Mouse (Mus musculus): Measurements from ENCODE around the gene Hbb-bh1. TPM values are rescaled to one million over a fixed set of nuclear protein-coding genes. Genes with fewer than 3 reads are reported as not detected.

The Hbb-bh1 gene
- total and polyA plus RNA-seq, 2 experiments from 2014 or later = not detected

- Histone ChIP-seq H3K4me3 (ENCODE audit: low read depth, low read length) (no peak overlapping the region), H3K36me3 (ENCODE audit: insufficient read depth) (no peaks in the 10 kb centered on the region), H3K9me3 (ENCODE audit: low read length) (no peaks in the 10 kb centered on the region), H3K27ac (ENCODE audit: low read depth, low read length) (no peak overlapping the region), H3K9ac (no peak overlapping the region), H3K4me2 (ENCODE audit: low read depth) (no peak overlapping the region), H3K4me1 (ENCODE audit: insufficient read depth) (no peaks in the 10 kb centered on the region), H3K27me3 (ENCODE audit: insufficient read depth, low read length) (no peaks in the 10 kb centered on the region)
- no peak for DNase-seq
- no peak for TF ChIP-seq CTCF (IDR thresholded peaks at IDR 0.05; ENCODE audit: low read depth)
- 22% methylated on average over 4 of the region's 4 CpGs for WGBS
- ATAC-seq = no peak
Observed at GRCm38 (mm10) chr7:103792669-103793388, 50.1 kb downstream of the Hbb-bh1 start.

- H3K9ac ChIP-seq = no peak within 1 kb of the TSS
- no peaks in the 10 kb centered on the region for H3K9me3 ChIP-seq (ENCODE audit: low read length)
- no peaks in the 10 kb centered on the region for H3K36me3 ChIP-seq (ENCODE audit: insufficient read depth)
- ATAC-seq = no peak
- 78% methylated on average over 3 of the region's 3 CpGs for WGBS
- no peaks in the 10 kb centered on the region for H3K27me3 ChIP-seq (ENCODE audit: insufficient read depth, low read length)
- H3K4me2 ChIP-seq (ENCODE audit: low read depth) = no peak within 1 kb of the TSS
- no peak for DNase-seq
- H3K27ac ChIP-seq (ENCODE audit: low read depth, low read length) = no peak within 1 kb of the TSS
- H3K4me3 ChIP-seq (ENCODE audit: low read depth, low read length) = no peak within 1 kb of the TSS
- H3K4me1 ChIP-seq (ENCODE audit: insufficient read depth) = no peaks in the 10 kb centered on the region
- TF ChIP-seq CTCF (IDR thresholded peaks at IDR 0.05; ENCODE audit: low read depth) = no peak
Observed at GRCm38 (mm10) chr7:103791721-103792120, 51.2 kb downstream of the Hbb-bh1 start, which contains the start of gene Olfr67. Gene Olfr67 (minus strand): TSS chr7:103791821.

Other genes with a start within 250 kb of the Hbb-bh1 start
Only the 30 nearest of the 32 such genes appear.
- not detected in 2 replicates for gene Olfr620, start 230.6 kb downstream of the Hbb-bh1 start, total RNA-seq (2014; rRNA removed)
- not detected in 2 replicates for gene Olfr620, start 230.6 kb downstream of the Hbb-bh1 start, polyA plus RNA-seq (2015; fragmentation: Nextera tagmentation; extraction: Ambion mirVana)
- gene Olfr622, start 200.5 kb downstream of the Hbb-bh1 start, total RNA-seq (2014; rRNA removed) = not detected in 2 replicates
- not detected in 2 replicates for gene Olfr622, start 200.5 kb downstream of the Hbb-bh1 start, polyA plus RNA-seq (2015; fragmentation: Nextera tagmentation; extraction: Ambion mirVana)
- gene Olfr623, start 179.5 kb downstream of the Hbb-bh1 start, total RNA-seq (2014; rRNA removed) = not detected in 2 replicates
- gene Olfr623, start 179.5 kb downstream of the Hbb-bh1 start, polyA plus RNA-seq (2015; fragmentation: Nextera tagmentation; extraction: Ambion mirVana) = not detected in 2 replicates
- not detected in 2 replicates for gene Olfr624, start 172.0 kb downstream of the Hbb-bh1 start, total RNA-seq (2014; rRNA removed)
- gene Olfr624, start 172.0 kb downstream of the Hbb-bh1 start, polyA plus RNA-seq (2015; fragmentation: Nextera tagmentation; extraction: Ambion mirVana) = not detected in 2 replicates
- gene Olfr625-ps1, start 160.4 kb downstream of the Hbb-bh1 start, total RNA-seq (2014; rRNA removed) = not detected in 2 replicates
- gene Olfr625-ps1, start 160.4 kb downstream of the Hbb-bh1 start, polyA plus RNA-seq (2015; fragmentation: Nextera tagmentation; extraction: Ambion mirVana) = not detected in 2 replicates
- not detected in 2 replicates for gene Olfr243, start 128.5 kb downstream of the Hbb-bh1 start, total RNA-seq (2014; rRNA removed)
- not detected in 2 replicates for gene Olfr243, start 128.5 kb downstream of the Hbb-bh1 start, polyA plus RNA-seq (2015; fragmentation: Nextera tagmentation; extraction: Ambion mirVana)
- not detected in 2 replicates for gene Olfr628, start 112.8 kb downstream of the Hbb-bh1 start, total RNA-seq (2014; rRNA removed)
- gene Olfr628, start 112.8 kb downstream of the Hbb-bh1 start, polyA plus RNA-seq (2015; fragmentation: Nextera tagmentation; extraction: Ambion mirVana) = not detected in 2 replicates
- gene Olfr629, start 98.2 kb downstream of the Hbb-bh1 start, total RNA-seq (2014; rRNA removed) = not detected in 2 replicates
- not detected in 2 replicates for gene Olfr629, start 98.2 kb downstream of the Hbb-bh1 start, polyA plus RNA-seq (2015; fragmentation: Nextera tagmentation; extraction: Ambion mirVana)
- not detected in 2 replicates for gene Olfr630, start 85.8 kb downstream of the Hbb-bh1 start, total RNA-seq (2014; rRNA removed)
- not detected in 2 replicates for gene Olfr630, start 85.8 kb downstream of the Hbb-bh1 start, polyA plus RNA-seq (2015; fragmentation: Nextera tagmentation; extraction: Ambion mirVana)
- not detected in 2 replicates for gene Olfr69, start 71.6 kb downstream of the Hbb-bh1 start, total RNA-seq (2014; rRNA removed)
- gene Olfr69, start 71.6 kb downstream of the Hbb-bh1 start, polyA plus RNA-seq (2015; fragmentation: Nextera tagmentation; extraction: Ambion mirVana) = not detected in 2 replicates
- gene Olfr68, start 63.5 kb downstream of the Hbb-bh1 start, total RNA-seq (2014; rRNA removed) = not detected in 2 replicates
- not detected in 2 replicates for gene Olfr68, start 63.5 kb downstream of the Hbb-bh1 start, polyA plus RNA-seq (2015; fragmentation: Nextera tagmentation; extraction: Ambion mirVana)
- not detected in 2 replicates for gene Olfr67, start 51.3 kb downstream of the Hbb-bh1 start, total RNA-seq (2014; rRNA removed)
- gene Olfr67, start 51.3 kb downstream of the Hbb-bh1 start, polyA plus RNA-seq (2015; fragmentation: Nextera tagmentation; extraction: Ambion mirVana) = not detected in 2 replicates
- 105 and 224 TPM in 2 replicates for gene Hbb-bt, start 29.2 kb downstream of the Hbb-bh1 start, total RNA-seq (2014; rRNA removed)
- gene Hbb-bt, start 29.2 kb downstream of the Hbb-bh1 start, polyA plus RNA-seq (2015; fragmentation: Nextera tagmentation; extraction: Ambion mirVana) = 190 and 259 TPM in 2 replicates
- 815 and 1,167 TPM in 2 replicates for gene Hbb-bs, start 15.1 kb downstream of the Hbb-bh1 start, total RNA-seq (2014; rRNA removed)
- 757 and 1,200 TPM in 2 replicates for gene Hbb-bs, start 15.1 kb downstream of the Hbb-bh1 start, polyA plus RNA-seq (2015; fragmentation: Nextera tagmentation; extraction: Ambion mirVana)
- not detected in 2 replicates for gene Hbb-bh2, start 2.6 kb downstream of the Hbb-bh1 start, total RNA-seq (2014; rRNA removed)
- gene Hbb-bh2, start 2.6 kb downstream of the Hbb-bh1 start, polyA plus RNA-seq (2015; fragmentation: Nextera tagmentation; extraction: Ambion mirVana) = not detected in 2 replicates
- 1.0 TPM in 1 of 2 replicates, not detected in the other for gene Hbb-y, start 10.1 kb upstream of the Hbb-bh1 start, total RNA-seq (2014; rRNA removed)
- 0.87 and 1.3 TPM in 2 replicates for gene Hbb-y, start 10.1 kb upstream of the Hbb-bh1 start, polyA plus RNA-seq (2015; fragmentation: Nextera tagmentation; extraction: Ambion mirVana)
- gene Olfr66, start 43.1 kb upstream of the Hbb-bh1 start, total RNA-seq (2014; rRNA removed) = not detected in 2 replicates
- not detected in 2 replicates for gene Olfr66, start 43.1 kb upstream of the Hbb-bh1 start, polyA plus RNA-seq (2015; fragmentation: Nextera tagmentation; extraction: Ambion mirVana)
- gene Olfr64, start 51.3 kb upstream of the Hbb-bh1 start, total RNA-seq (2014; rRNA removed) = not detected in 2 replicates
- not detected in 2 replicates for gene Olfr64, start 51.3 kb upstream of the Hbb-bh1 start, polyA plus RNA-seq (2015; fragmentation: Nextera tagmentation; extraction: Ambion mirVana)
- not detected in 2 replicates for gene Olfr65, start 60.3 kb upstream of the Hbb-bh1 start, total RNA-seq (2014; rRNA removed)
- not detected in 2 replicates for gene Olfr65, start 60.3 kb upstream of the Hbb-bh1 start, polyA plus RNA-seq (2015; fragmentation: Nextera tagmentation; extraction: Ambion mirVana)
- not detected in 2 replicates for gene Olfr631, start 85.7 kb upstream of the Hbb-bh1 start, total RNA-seq (2014; rRNA removed)
- not detected in 2 replicates for gene Olfr631, start 85.7 kb upstream of the Hbb-bh1 start, polyA plus RNA-seq (2015; fragmentation: Nextera tagmentation; extraction: Ambion mirVana)
- not detected in 2 replicates for gene Olfr632, start 91.2 kb upstream of the Hbb-bh1 start, total RNA-seq (2014; rRNA removed)
- not detected in 2 replicates for gene Olfr632, start 91.2 kb upstream of the Hbb-bh1 start, polyA plus RNA-seq (2015; fragmentation: Nextera tagmentation; extraction: Ambion mirVana)
- not detected in 2 replicates for gene Olfr633, start 101.3 kb upstream of the Hbb-bh1 start, total RNA-seq (2014; rRNA removed)
- not detected in 2 replicates for gene Olfr633, start 101.3 kb upstream of the Hbb-bh1 start, polyA plus RNA-seq (2015; fragmentation: Nextera tagmentation; extraction: Ambion mirVana)
- gene Olfr635, start 128.0 kb upstream of the Hbb-bh1 start, total RNA-seq (2014; rRNA removed) = not detected in 2 replicates
- not detected in 2 replicates for gene Olfr635, start 128.0 kb upstream of the Hbb-bh1 start, polyA plus RNA-seq (2015; fragmentation: Nextera tagmentation; extraction: Ambion mirVana)
- not detected in 2 replicates for gene Olfr638, start 155.6 kb upstream of the Hbb-bh1 start, total RNA-seq (2014; rRNA removed)
- not detected in 2 replicates for gene Olfr638, start 155.6 kb upstream of the Hbb-bh1 start, polyA plus RNA-seq (2015; fragmentation: Nextera tagmentation; extraction: Ambion mirVana)
- not detected in 2 replicates for gene Olfr639, start 174.1 kb upstream of the Hbb-bh1 start, total RNA-seq (2014; rRNA removed)
- not detected in 2 replicates for gene Olfr639, start 174.1 kb upstream of the Hbb-bh1 start, polyA plus RNA-seq (2015; fragmentation: Nextera tagmentation; extraction: Ambion mirVana)
- 0.57 TPM in 1 of 2 replicates, not detected in the other for gene Olfr640, start 182.4 kb upstream of the Hbb-bh1 start, total RNA-seq (2014; rRNA removed)
- gene Olfr640, start 182.4 kb upstream of the Hbb-bh1 start, polyA plus RNA-seq (2015; fragmentation: Nextera tagmentation; extraction: Ambion mirVana) = not detected in 2 replicates
- not detected in 2 replicates for gene Olfr641, start 192.3 kb upstream of the Hbb-bh1 start, total RNA-seq (2014; rRNA removed)
- not detected in 2 replicates for gene Olfr641, start 192.3 kb upstream of the Hbb-bh1 start, polyA plus RNA-seq (2015; fragmentation: Nextera tagmentation; extraction: Ambion mirVana)
- not detected in 2 replicates for gene Olfr642, start 209.5 kb upstream of the Hbb-bh1 start, total RNA-seq (2014; rRNA removed)
- not detected in 2 replicates for gene Olfr642, start 209.5 kb upstream of the Hbb-bh1 start, polyA plus RNA-seq (2015; fragmentation: Nextera tagmentation; extraction: Ambion mirVana)
- gene 4930516K23Rik, start 218.3 kb upstream of the Hbb-bh1 start, total RNA-seq (2014; rRNA removed) = not detected in 2 replicates
- gene 4930516K23Rik, start 218.3 kb upstream of the Hbb-bh1 start, polyA plus RNA-seq (2015; fragmentation: Nextera tagmentation; extraction: Ambion mirVana) = not detected in 2 replicates
- not detected in 2 replicates for gene Olfr644, start 228.7 kb upstream of the Hbb-bh1 start, total RNA-seq (2014; rRNA removed)
- gene Olfr644, start 228.7 kb upstream of the Hbb-bh1 start, polyA plus RNA-seq (2015; fragmentation: Nextera tagmentation; extraction: Ambion mirVana) = not detected in 2 replicates

Measured in forebrain, postnatal 0 days (tissue).